18 mouse cellular contexts compared by ENCODE assay signal in the genomic region with DNA sequence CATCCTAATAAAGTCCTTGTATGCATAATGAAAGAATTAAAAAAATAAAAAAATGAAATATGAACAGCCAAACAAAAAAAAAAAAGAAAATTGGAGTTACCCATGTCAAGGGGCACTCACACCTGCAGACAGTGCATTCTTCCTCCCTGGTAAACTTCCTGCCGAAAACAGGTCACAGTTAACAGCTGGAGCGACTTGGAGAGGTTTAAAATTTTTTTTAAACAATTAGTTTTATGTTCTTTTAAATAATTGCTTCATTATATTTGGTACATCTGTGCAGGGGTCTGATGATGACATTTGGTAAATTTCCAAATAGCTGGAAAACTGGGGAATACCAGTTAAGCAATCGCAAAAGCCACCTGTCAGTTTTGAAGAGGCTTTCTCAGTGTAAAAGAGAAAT.
DNase-seq lines count a peak whose midpoint lies in the region; TF ChIP-seq lines count a peak whose summit lies in the region.
"Had no signal": no experiment of that assay in that cellular context is flagged by ENCODE, and none has a peak within 500 bp of the region (broad histone marks: within the 10 kb centered on the region; RNA-seq: fewer than 3 reads in every experiment).

No protein-coding gene starts in this region.

- TF ChIP-seq CTCF in thymus, adult 2 months (IDR thresholded peaks at IDR 0.05; ENCODE audit: borderline replicate concordance, control insufficient read depth, extremely low read depth, insufficient read depth, low read length, poor library complexity): no peak

- H3K36me3 ChIP-seq in thymus, adult 2 months (ENCODE audit: control insufficient read depth, insufficient read depth, low read length): 0 out of 2 replicates have a peak, but pooled peaks cover 4% of the 10 kb centered on the region
- H3K36me3 ChIP-seq: embryonic facial prominence, embryonic 10.5 days; embryonic facial prominence, embryonic 12.5 days; forebrain, embryonic 15.5 days had no signal

- TF ChIP-seq POLR2A in thymus, adult 2 months (IDR thresholded peaks at IDR 0.05; ENCODE audit: control insufficient read depth, extremely low read depth, insufficient read depth, low read length, poor library complexity): no peak

- no peak for DNase-seq in thymus, adult 2 months
- DNase-seq in thymus, postnatal 4 days: no peak
- DNase-seq in thymus, postnatal 10 days (ENCODE audit: low spot score in 2 of 2): peak; percentile 55 to 61
- peak; percentile 54 for DNase-seq in thymus, postnatal 25 days
- no peak for DNase-seq in adipocyte (ENCODE audit: low spot score)
- no peak for DNase-seq in layer of hippocampus, postnatal 36 days
- DNase-seq: adrenal gland, adult 8-10 months; adrenal gland, postnatal 14 days; adrenal gland, postnatal 36 days; cerebellum, adult 11-12 months; cerebellum, adult 2 months; cerebellum, adult 9-10 months; cerebellum, postnatal 10 days; cerebellum, postnatal 25 days had no signal

- no peaks in the 10 kb centered on the region for H3K27me3 ChIP-seq in thymus, adult 2 months (ENCODE audit: control insufficient read depth, insufficient read depth, low read length)
- H3K27me3 ChIP-seq: embryonic facial prominence, embryonic 12.5 days; forebrain, embryonic 13.5 days; forebrain, embryonic 15.5 days had no signal

- WGBS in thymus, adult 2 months: 13% methylated on average over 3 of the region's 3 CpGs

- no peaks in the 10 kb centered on the region; the same call in 1 of the 2 replicates for H3K4me1 ChIP-seq in thymus, adult 2 months (replicated peaks; ENCODE audit: control insufficient read depth, insufficient read depth, low read length)
- H3K4me1 ChIP-seq: embryonic facial prominence, embryonic 10.5 days; embryonic facial prominence, embryonic 12.5 days; forebrain, embryonic 13.5 days; forebrain, embryonic 15.5 days had no signal

- peak overlapping the region; percentile 66; the same call in 1 of the 2 replicates for H3K27ac ChIP-seq in thymus, adult 2 months (ENCODE audit: control insufficient read depth, insufficient read depth, low read length)
- H3K27ac ChIP-seq: embryonic facial prominence, embryonic 10.5 days; embryonic facial prominence, embryonic 12.5 days; forebrain, embryonic 13.5 days; forebrain, embryonic 15.5 days had no signal

- no peak overlapping the region for H3K4me3 ChIP-seq in thymus, adult 2 months (ENCODE audit: control insufficient read depth, insufficient read depth, low read length)
- H3K4me3 ChIP-seq: embryonic facial prominence, embryonic 10.5 days; embryonic facial prominence, embryonic 12.5 days; forebrain, embryonic 13.5 days; forebrain, embryonic 15.5 days had no signal

Comparison
In these comparisons a context has a peak if more than half of its experiments do, and no peak if none do; other contexts are left out.
1. DNase-seq: peak in thymus, postnatal 10 days (2 of 2) and thymus, postnatal 25 days (single experiment); none in thymus, adult 2 months (single experiment), thymus, postnatal 4 days (single experiment), adipocyte (single experiment) and layer of hippocampus, postnatal 36 days (0 of 2).